Mouse (Mus musculus) MEL (cell line): Measurements from ENCODE around the gene Lrrc61. TPM values are rescaled to one million over a fixed set of nuclear protein-coding genes. Genes with fewer than 3 reads are reported as not detected.

Experiments
- DNase-seq: peaks from one replicate; pipeline ENCODE4 v3.0.0; 2011; ENCODE audit warnings: low read depth, low spot score
- H3K27ac ChIP-seq: 2 replicates; pipeline ENCODE4 v1.5.1; 2012; ENCODE audit warnings: low read depth, mild to moderate bottlenecking, control low read depth, low read length, moderate library complexity; ENCODE audit not compliant: control insufficient read depth
- H3K27me3 ChIP-seq, 2 experiments: fragments of 150-350 bp in 1 of 2; sonication (generic) in 1 of 2; 2 replicates each; pipeline ENCODE4 v1.6.1; 2012; ENCODE audit warnings: low read length in 2 of 2, mild to moderate bottlenecking in 2 of 2, improper control_type of control experiment in 1 of 2, moderate library complexity in 1 of 2; ENCODE audit not compliant: insufficient read depth in 2 of 2, control insufficient read depth in 1 of 2
- H3K36me3 ChIP-seq, 2 experiments: 2 replicates each; pipeline ENCODE4 v1.6.1; 2012 to 2014; ENCODE audit warnings: low read length in 2 of 2, improper control_type of control experiment in 1 of 2, inconsistent platforms in 1 of 2, mild to moderate bottlenecking in 1 of 2; ENCODE audit not compliant: insufficient read depth in 2 of 2, control insufficient read depth in 1 of 2
- H3K4me1 ChIP-seq, 2 experiments: fragments of 150-350 bp in 1 of 2; sonication (generic) in 1 of 2; 2 replicates each; pipeline ENCODE4 v1.6.1; 2012; ENCODE audit warnings: low read length in 2 of 2, improper control_type of control experiment in 1 of 2, mild to moderate bottlenecking in 1 of 2; ENCODE audit not compliant: insufficient read depth in 2 of 2, control insufficient read depth in 1 of 2
- H3K4me3 ChIP-seq, 2 experiments: fragments of 150-350 bp in 1 of 2; sonication (generic) in 1 of 2; 2 replicates each; pipeline ENCODE4 v1.5.1; 2012; ENCODE audit warnings: low read depth in 2 of 2, low read length in 2 of 2, mild to moderate bottlenecking in 2 of 2, moderate library complexity in 2 of 2, control low read depth in 1 of 2, improper control_type of control experiment in 1 of 2; ENCODE audit not compliant: control insufficient read depth in 1 of 2, insufficient read depth in 1 of 2
- H3K79me2 ChIP-seq: 2 replicates; pipeline ENCODE4 v1.6.1; 2012; ENCODE audit warnings: mild to moderate bottlenecking, low read length, moderate library complexity; ENCODE audit not compliant: control insufficient read depth, poor library complexity, insufficient read depth
- H3K9ac ChIP-seq: 2 replicates; pipeline ENCODE4 v1.6.1; 2012; ENCODE audit warnings: low read depth, mild to moderate bottlenecking, control low read depth, low read length, moderate library complexity; ENCODE audit not compliant: control insufficient read depth, poor library complexity, severe bottlenecking
- H3K9me3 ChIP-seq: fragments of 150-350 bp; sonication (generic); replicated peaks from 2 replicates; pipeline ENCODE4 v1.6.1; 2012; ENCODE audit warnings: mild to moderate bottlenecking, low read length, improper control_type of control experiment, moderate library complexity; ENCODE audit not compliant: insufficient read depth
- E2F4 ChIP-seq: IDR thresholded peaks from 2 replicates; pipeline ENCODE4 v1.6.1; 2011; ENCODE audit warnings: low read depth, low read length, improper control_type of control experiment, borderline replicate concordance
- ELF1 ChIP-seq: IDR thresholded peaks from 2 replicates; pipeline ENCODE4 v1.6.1; 2014; ENCODE audit warnings: low read depth, mild to moderate bottlenecking, inconsistent platforms, low read length, improper control_type of control experiment, moderate library complexity
- ETS1 ChIP-seq: IDR thresholded peaks from 2 replicates; pipeline ENCODE4 v1.6.1; 2012; ENCODE audit warnings: low read depth, mild to moderate bottlenecking, inconsistent platforms, low read length, improper control_type of control experiment, moderate library complexity
- GABPA ChIP-seq: IDR thresholded peaks from 2 replicates; pipeline ENCODE4 v1.6.1; 2012; ENCODE audit warnings: low read depth, mild to moderate bottlenecking, inconsistent platforms, low read length, improper control_type of control experiment, moderate library complexity
- JUND ChIP-seq: IDR thresholded peaks from 2 replicates; pipeline ENCODE4 v1.6.1; 2011; ENCODE audit warnings: low read depth, mild to moderate bottlenecking, improper control_type of control experiment, low read length
- KAT2A ChIP-seq: conservative IDR thresholded peaks from 2 replicates; pipeline ENCODE4 v1.6.1; 2012; ENCODE audit warnings: low read depth, low read length, improper control_type of control experiment, inconsistent platforms
- MAFK ChIP-seq: IDR thresholded peaks from 2 replicates; pipeline ENCODE4 v1.6.1; 2011; ENCODE audit warnings: low read depth, mild to moderate bottlenecking, low read length, improper control_type of control experiment, borderline replicate concordance
- MAX ChIP-seq: IDR thresholded peaks from 2 replicates; pipeline ENCODE4 v1.6.1; 2011; ENCODE audit warnings: low read length, improper control_type of control experiment
- MEF2A ChIP-seq: IDR thresholded peaks from 2 replicates; pipeline ENCODE4 v1.6.1; 2014; ENCODE audit warnings: low read depth, mild to moderate bottlenecking, inconsistent platforms, low read length, improper control_type of control experiment; ENCODE audit not compliant: poor library complexity, insufficient replicate concordance, severe bottlenecking; ENCODE audit errors: extremely low read depth
- MYB ChIP-seq: IDR thresholded peaks from 2 replicates; pipeline ENCODE4 v1.6.1; 2011; ENCODE audit warnings: mild to moderate bottlenecking, low read depth, low read length, improper control_type of control experiment
- NELFE ChIP-seq: IDR thresholded peaks from 2 replicates; pipeline ENCODE4 v1.6.1; 2011; ENCODE audit warnings: low read depth, low read length, improper control_type of control experiment
- NRF1 ChIP-seq: IDR thresholded peaks from 2 replicates; pipeline ENCODE4 v1.6.1; 2014; ENCODE audit warnings: low read depth, mild to moderate bottlenecking, inconsistent platforms, low read length, improper control_type of control experiment, moderate library complexity; ENCODE audit not compliant: poor library complexity, insufficient read depth, severe bottlenecking
- POLR2AphosphoS2 ChIP-seq: IDR thresholded peaks from 2 replicates; pipeline ENCODE4 v1.6.1; 2011; ENCODE audit warnings: low read length, improper control_type of control experiment
- POLR2AphosphoS5 ChIP-seq: IDR thresholded peaks from 2 replicates; pipeline ENCODE4 v1.6.1; 2012; ENCODE audit warnings: low read depth, borderline replicate concordance, mild to moderate bottlenecking, inconsistent platforms, low read length, moderate library complexity, mixed read lengths
- RAD21 ChIP-seq: IDR thresholded peaks from 2 replicates; pipeline ENCODE4 v1.6.1; 2011; ENCODE audit warnings: mild to moderate bottlenecking, low read depth, low read length, improper control_type of control experiment
- TAL1 ChIP-seq: IDR thresholded peaks from 2 replicates; pipeline ENCODE4 v1.6.1; 2012; ENCODE audit warnings: mild to moderate bottlenecking, inconsistent platforms, low read length, moderate library complexity, mixed read lengths
- UBTF ChIP-seq: IDR thresholded peaks from 2 replicates; pipeline ENCODE4 v1.6.1; 2012; ENCODE audit warnings: low read depth, mild to moderate bottlenecking, inconsistent platforms, low read length, improper control_type of control experiment, moderate library complexity, borderline replicate concordance; ENCODE audit not compliant: insufficient read depth
- USF1 ChIP-seq: IDR thresholded peaks from 2 replicates; pipeline ENCODE4 v1.6.1; 2014; ENCODE audit warnings: low read depth, mild to moderate bottlenecking, inconsistent platforms, low read length, improper control_type of control experiment, moderate library complexity
- USF2 ChIP-seq, 2 experiments: IDR thresholded peaks; 2 replicates each; pipeline ENCODE4 v1.6.1; 2011 to 2012; ENCODE audit warnings: improper control_type of control experiment in 2 of 2, low read length in 2 of 2, borderline replicate concordance in 1 of 2, inconsistent platforms in 1 of 2, low read depth in 1 of 2, mild to moderate bottlenecking in 1 of 2; ENCODE audit not compliant: insufficient read depth in 1 of 2
- polyA plus RNA-seq, 2 experiments: library from polyadenylated mRNA; stranded (reverse) in 1 of 2; unstranded in 1 of 2; fragments of >175 nt in 1 of 2; fragments of >200 nt in 1 of 2; gene quantifications; 2 replicates each; pipeline versions ENCODE4 v1.2.1 to v1.2.4; 2012; ENCODE audit warnings: low replicate concordance in 2 of 2, low read depth in 1 of 2; ENCODE audit not compliant: insufficient read length in 2 of 2, insufficient read depth in 1 of 2, missing spikeins in 1 of 2
- total RNA-seq: library from RNA; depleted of rRNA; stranded (reverse); fragments of 300-350 nt; gene quantifications from 2 replicates; pipeline ENCODE4 v1.2.3, GENCODE M21; 2012

The Lrrc61 gene
- total and polyA plus RNA-seq, 3 experiments, result not detected

GRCm38 (mm10) chr6:48595278-48595677, 40.7 kb downstream of the Lrrc61 start:
- Histone ChIP-seq H3K4me3 (no peak overlapping the region), H3K27me3 (no peaks in the 10 kb centered on the region), H3K9me3 (no peaks in the 10 kb centered on the region), H3K4me1 (no peaks in the 10 kb centered on the region), H3K79me2 (no peaks in the 10 kb centered on the region), H3K36me3 (no peaks in the 10 kb centered on the region), H3K27ac (no peak overlapping the region), H3K9ac (no peak overlapping the region)
- DNase-seq, result no peak
- TF ChIP-seq UBTF (no peak), TAL1 (no peak), JUND (no peak), ETS1 (no peak), RAD21 (no peak), POLR2AphosphoS2 (no peak), NELFE (no peak), KAT2A (no peak), MEF2A (no peak), GABPA (no peak), USF2 (IDR thresholded peaks at IDR 0.05; ENCODE audit: borderline replicate concordance in 1 of 2, insufficient read depth in 1 of 2, low read depth in 1 of 2, low read length in 2 of 2) (no peak), POLR2AphosphoS5 (no peak)
- TF ChIP-seq, all 39 proteins: peak for 0

GRCm38 (mm10) chr6:48596545-48597232, 42.1 kb downstream of the Lrrc61 start:
- Histone ChIP-seq H3K9ac (no peak overlapping the region), H3K27ac (no peak overlapping the region), H3K27me3 (no peaks in the 10 kb centered on the region), H3K9me3 (no peaks in the 10 kb centered on the region), H3K4me3 (no peak overlapping the region), H3K79me2 (no peaks in the 10 kb centered on the region), H3K4me1 (no peaks in the 10 kb centered on the region), H3K36me3 (no peaks in the 10 kb centered on the region)
- DNase-seq, result no peak
- TF ChIP-seq POLR2AphosphoS2, result no peak
- no peak for TF ChIP-seq ELF1
- no peak for TF ChIP-seq TAL1
- TF ChIP-seq NELFE, result no peak
- TF ChIP-seq JUND, result no peak
- no peak for TF ChIP-seq RAD21
- TF ChIP-seq MAX, result no peak
- TF ChIP-seq USF1, result no peak
- no peak for TF ChIP-seq MYB
- no peak for TF ChIP-seq E2F4
- TF ChIP-seq MAFK, result no peak
- no peak for TF ChIP-seq NRF1
- TF ChIP-seq, all 39 proteins: peak for 0
